Mouse (Mus musculus): ENCODE data around the gene Rbfox2.
A peak's percentile ranks its signal among the peaks of the same experiment; 100 is the strongest.
"Not testable (repeated sequence)": the region's sequence is repeated elsewhere in the genome, so short reads cannot be mapped to it uniquely, and the experiment has no call there.

Gene Rbfox2

DNA sequence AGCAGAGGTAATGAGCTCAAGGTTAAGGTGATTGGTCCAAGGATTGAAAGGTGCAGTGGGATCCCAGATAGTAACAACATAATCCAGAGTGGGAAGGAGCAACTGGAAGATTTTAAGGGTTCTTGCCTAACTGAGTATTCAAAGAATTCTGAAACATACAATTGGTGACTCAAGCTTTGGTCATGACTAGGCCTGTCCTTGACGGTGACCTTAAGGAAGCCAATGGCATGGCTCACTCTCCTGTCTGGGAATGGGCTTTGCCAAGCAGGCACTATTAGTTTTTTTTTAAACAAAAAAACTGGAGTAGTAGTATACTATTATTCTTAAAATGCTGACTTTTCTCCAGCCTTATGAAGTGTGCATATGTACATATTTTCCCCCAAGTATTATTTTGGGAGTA lies 211.6 kb downstream of the Rbfox2 start:
- no peak for DNase-seq

DNA sequence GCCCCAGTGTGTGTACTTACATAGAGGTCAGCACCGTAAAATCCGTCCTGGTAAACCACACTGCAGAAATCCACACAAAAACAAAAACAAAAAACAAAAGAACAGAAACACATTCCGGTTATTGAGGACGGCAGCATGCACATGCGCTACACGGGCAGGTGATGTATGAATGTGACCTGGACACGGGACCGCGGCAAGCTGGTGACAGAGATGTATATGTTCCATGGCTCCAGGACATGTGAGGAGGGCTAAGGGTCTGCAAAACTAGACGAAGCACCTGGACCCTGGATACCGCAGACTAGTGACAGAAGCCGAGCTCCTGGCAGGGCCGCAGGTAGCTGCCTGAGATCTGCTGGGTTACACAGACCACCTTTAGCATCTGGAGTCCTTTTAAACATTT lies 212.4 kb downstream of the Rbfox2 start:
- no peak for DNase-seq

DNA sequence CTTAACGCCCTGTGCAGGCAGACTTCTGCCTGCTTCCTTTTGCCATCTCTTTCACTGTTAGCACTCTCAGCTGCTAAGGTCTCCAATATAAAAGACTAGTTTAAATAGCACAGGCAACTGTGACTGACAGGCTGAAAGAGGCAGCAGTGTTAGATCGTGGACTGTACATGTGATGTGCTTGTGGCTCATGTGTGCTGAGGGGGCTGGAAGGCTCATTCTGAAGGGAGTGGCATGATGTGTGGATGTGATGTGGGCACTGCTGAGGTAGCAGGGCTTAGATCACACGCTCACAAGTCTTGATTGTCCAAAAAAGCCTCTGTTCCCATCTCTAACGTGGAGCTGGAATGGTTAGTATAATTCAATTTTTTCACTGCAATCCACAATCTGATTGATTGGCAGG lies 215.4 kb downstream of the Rbfox2 start:
- DNase-seq, result no peak

DNA sequence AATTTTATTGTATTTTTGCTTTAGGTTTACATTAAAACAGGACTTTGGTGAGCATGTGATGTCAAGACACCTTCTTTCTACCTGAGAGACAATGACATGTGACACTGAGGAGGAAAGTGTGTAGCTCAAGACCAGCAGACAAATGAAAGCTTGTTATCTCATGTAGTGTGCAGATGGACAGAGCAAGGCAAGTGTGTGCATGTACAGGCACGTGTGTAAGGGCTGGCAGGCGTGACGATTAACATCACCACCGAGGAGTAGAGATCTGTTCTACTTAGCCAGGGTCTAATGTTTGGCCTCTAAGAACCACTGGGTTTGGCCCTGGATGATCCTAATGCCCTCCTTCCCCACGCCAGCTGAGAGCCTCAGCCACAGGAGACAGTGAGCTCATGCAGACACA lies 216.3 kb downstream of the Rbfox2 start:
- no peak for DNase-seq

DNA sequence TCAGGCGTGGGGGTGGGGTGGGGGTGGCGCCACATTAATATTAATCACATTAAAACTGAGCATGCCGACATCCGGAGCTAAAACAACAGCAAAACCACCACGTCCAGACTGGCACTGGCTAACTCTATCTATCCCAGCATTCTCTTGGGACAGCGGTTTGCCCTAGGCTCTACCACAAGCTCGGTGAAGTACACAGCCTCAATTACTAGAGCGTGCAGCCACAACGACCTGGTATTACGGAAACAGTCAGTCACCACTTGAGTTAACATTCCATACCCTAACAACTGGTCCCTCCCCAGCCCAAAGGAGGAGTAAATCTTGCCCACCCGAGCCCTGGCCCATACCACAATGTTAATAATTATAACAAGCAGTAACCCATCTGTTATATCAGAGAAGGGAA lies 217.6 kb downstream of the Rbfox2 start:
- DNase-seq, result no peak

DNA sequence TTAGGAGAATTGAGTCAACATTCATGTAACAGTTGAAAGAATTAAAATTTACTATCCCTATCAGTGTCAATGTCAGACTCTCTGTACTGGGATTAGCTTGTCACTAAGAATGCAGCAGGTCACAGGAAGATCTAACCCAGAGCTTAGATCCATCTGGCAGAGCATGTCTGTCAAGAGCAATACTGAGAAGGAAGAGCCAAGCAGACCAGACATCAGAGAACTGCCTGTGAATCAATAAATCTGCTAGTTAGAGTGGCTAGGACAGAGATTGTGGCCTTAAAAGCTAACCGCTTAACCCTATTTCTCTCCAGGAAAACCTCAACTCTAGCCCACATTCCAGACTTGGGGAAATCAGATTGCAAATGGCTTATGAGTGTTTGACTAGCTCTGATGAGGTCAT lies 220.3 kb downstream of the Rbfox2 start:
- DNase-seq, result no peak

DNA sequence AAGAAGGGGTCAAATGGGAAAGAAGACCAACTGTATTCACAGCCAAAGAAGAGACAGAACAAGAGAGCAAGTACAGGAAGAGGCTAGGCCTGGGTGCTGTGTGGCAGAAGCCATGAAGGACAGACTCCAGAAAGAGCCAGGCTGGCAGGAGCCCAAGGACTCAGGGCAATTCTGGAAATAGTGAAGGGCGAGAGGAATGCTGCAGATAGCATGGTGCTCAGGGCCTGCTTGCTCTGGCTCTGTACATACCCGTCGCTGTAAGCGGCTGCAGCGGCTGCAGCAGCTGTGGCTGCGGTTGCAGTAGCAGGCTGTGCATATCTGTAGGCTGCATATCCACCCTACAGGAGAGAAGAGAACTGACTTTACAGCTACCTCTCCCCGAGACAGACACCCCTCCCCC lies 221.0 kb downstream of the Rbfox2 start:
- DNase-seq, result peak in 1 of 2 experiments; percentile 52

DNA sequence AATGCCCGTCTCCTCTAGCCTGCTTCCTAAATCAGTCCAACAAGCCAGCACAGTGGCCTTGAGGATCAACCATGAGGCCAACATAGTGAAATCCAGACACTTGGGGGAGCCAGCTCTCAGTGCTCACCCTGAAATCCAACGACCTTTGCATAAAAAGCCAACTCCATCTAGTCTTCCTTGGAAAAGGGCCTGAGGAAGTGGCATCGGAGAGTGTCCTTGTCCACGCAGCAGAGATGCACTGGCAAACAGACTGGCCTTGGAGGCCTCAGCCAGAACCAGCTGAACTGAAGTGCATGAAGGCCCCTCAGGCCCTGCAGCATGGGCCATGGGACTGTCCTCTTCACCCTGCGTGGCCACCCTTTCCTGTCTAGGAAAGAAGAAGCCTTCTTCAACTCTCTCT lies 225.3 kb downstream of the Rbfox2 start:
- DNase-seq, result peak; percentile 30 to 33

DNA sequence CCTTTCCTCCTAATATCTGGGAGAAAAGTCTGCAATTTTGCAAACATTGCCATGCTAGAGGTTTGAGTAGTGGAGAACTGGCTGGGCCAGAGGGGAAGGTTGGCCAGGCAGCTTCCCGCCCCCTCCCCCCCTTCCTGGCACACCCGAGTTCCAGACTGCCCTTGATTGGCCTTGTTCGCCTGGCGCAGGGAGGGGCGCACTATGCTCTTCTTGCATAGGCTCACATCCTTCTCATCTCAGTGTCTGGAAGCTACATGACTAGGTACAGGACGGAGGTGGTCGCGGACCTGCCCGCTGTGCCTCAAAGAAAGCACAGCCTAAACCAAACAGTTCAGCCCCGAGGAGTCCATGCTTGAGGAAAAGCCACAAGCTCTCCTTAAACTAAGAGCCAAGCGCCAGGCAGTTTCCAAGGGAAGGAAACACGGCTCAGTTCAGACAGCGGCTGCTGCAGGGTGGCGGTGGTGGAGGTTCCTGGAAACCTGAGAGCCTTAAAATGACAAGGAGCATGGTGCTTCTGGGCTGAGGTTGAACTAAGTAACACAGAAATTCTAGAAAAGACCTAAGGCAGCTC lies 226.0 kb downstream of the Rbfox2 start:
- peak; percentile 74 to 75 for DNase-seq

DNA sequence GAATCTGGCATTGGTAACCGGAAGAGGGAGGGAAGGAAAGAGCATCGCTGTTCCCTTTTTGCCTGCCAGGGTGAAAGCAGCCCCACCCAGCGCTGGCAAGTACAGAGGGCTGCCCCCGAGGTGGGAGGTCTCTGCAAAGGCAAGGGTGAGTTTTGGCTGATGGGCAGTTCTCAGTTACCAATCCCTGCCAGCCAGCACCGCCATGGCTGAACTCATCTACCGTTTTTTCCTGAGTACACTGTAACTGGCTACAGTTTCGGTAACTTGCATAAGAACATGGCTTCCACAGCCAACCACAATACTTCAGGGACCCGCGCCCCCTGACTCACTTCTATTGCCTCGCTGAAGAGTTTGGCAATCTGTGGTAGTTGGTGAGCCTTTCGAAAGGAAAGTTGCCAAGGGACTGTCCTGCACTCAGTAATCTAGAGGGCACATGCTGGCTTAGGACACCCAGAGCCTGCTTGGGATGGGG lies 226.9 kb downstream of the Rbfox2 start:
- peak; percentile 70 to 74 for DNase-seq

DNA sequence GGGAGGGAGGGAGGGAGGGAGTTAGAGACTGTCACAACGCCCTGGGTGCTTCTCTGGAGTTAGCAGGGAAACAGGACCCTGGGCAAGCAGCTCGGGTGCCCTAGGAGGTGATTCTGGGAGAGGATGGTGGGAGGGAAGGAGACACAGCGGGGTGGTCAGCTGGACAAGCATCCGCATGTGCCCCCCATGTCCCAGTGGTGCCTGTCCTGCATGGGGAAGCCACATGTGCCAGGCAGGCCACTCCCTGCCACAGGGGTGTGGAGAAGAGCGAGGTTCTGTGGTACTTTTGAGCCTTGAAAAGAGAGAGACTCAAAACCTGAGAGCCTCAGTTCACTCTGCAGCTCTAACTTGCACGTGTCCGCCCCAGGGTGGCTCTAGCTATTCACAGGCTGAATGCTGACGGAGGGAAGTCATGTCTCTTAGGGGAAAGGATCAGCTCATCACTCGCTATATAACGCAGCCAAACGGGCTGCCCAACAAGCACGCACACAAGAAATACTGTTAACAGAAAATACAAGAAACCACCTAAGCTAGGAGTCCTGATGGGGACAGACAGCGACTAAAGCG lies 227.5 kb downstream of the Rbfox2 start:
- DNase-seq, result peak in 1 of 2 experiments; percentile 18

DNA sequence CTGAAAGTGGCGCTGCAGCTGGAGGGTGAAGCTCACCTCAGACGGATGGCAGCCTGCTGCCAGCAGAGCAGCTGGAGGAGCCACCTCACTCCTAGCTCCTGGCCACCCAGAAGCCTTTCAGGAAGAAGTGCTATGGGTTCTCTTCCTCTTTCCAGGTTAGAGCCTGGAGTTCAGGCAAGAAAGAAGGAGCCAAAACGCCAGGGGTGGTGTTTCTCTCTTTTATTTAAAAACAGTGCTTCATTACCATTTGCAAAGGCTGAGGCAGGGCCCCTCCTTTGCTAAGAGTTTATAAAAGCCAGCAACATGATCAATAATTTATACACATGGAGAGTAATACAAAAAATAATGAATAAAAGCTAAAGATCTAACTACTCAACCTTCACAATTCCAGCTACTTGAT lies 228.0 kb downstream of the Rbfox2 start:
- DNase-seq, result no peak

DNA sequence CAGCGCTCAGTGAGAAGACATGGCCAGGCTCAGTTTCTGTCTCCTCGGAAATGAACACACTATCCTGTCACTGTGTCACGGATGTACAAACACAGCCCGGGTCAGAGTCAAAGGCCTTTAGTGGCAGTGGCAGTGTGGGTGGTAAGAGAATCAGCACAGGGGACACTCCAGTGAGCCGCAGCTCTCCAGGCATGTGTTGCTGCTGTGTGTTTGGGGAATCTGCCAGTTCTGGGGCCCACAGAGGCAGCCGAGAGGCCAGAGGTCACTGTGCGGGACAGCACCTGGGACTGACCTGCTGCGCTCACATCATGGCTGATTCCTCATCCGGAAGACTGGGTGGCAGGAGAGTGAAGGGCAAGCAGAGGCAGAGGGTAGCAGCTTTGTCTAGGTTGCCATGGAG lies 228.9 kb downstream of the Rbfox2 start:
- no peak for DNase-seq

DNA sequence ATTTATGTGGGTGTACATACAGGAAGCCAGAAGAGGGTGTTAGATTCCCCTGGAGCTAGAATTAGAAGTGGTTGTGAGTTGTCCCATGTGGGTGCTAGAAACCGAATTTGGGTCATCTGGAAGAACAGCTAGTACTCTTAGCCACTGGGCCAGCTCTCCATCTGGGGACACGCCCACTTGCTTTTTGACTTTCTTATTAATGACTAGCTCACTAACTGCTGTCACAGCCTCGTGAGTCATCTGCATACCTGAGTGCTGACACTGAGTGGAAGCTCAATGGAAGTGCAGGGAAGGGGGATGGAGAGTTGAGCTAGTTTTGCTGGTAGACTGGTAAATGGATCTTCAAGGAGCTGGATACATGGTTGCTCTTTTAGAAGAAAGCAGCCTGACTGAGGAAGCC lies 230.3 kb downstream of the Rbfox2 start:
- DNase-seq, result no peak

DNA sequence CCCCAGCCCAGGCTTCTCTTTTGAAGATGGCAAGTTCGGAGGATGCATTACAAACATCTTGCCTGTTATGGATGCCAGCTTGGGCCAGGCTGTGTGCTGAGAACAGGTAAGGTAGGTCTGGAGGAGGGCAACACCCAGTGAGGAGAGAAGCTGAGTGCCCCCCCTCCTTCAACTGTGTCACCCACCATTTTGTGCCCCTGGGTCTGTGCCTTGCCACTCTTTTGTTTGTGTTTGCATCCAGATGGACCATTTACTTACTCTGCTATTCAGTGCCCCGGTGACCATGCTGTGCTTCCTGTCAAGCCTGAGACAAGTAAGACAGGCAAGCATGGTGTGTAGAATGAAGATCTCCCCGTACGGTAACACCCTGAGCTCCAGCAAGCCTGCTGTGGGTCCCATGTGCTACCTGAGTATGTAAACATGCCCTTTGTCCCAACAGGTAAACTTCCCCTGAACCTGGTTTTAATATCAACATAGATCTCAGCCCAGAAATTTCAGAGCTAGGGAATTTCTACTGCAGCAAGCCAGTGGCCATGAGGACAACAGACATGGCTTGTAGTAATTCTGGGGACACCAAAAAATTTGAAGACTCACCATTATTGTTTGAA lies 234.1 kb downstream of the Rbfox2 start:
- no peak for DNase-seq

DNA sequence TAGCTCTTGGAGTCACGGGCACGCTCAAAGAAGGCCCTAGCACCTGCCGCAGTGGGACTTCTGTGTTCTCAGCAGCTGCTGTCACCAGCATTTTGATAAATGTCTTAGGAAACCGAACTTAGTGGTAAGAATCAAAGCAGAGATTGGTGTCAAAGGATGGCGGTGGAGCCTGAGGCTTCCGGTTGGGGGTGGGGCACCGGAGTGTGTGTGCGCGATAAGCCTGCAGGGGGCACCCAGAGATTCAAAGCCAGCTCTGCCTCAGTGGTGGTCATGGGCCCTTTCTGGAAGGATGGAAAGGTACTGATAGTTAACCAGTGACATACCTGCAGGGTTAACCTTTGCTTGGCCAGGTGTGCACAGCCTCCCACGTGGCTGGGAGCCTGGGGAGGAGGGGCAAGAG lies 235.3 kb downstream of the Rbfox2 start:
- DNase-seq, result peak; percentile 59 to 62

DNA sequence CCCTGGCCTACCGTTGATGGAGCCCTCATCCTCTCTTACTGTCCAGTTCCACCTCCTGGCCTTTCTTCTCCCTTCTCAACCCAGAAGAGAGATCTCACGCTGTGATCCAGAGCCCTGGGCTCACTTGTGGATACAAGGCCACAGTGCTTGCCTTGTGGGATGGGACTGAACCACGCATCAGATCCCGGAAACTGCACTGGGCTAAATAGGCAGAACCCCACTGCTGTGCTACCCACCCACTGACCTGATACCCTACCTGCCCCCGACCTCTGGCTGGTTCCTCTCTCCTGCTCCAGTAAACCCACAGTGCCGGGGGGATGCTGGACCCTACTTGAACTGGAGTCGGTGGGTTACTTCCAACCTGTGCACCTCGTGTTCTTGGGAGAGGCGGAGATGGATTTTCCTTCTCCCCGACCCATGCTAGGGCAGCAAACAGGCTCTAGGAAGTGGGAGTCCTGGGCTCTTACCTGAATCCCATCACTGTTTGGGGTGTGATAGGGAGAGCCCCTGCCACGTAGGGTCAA lies 236.0 kb downstream of the Rbfox2 start:
- DNase-seq, result no peak

DNA sequence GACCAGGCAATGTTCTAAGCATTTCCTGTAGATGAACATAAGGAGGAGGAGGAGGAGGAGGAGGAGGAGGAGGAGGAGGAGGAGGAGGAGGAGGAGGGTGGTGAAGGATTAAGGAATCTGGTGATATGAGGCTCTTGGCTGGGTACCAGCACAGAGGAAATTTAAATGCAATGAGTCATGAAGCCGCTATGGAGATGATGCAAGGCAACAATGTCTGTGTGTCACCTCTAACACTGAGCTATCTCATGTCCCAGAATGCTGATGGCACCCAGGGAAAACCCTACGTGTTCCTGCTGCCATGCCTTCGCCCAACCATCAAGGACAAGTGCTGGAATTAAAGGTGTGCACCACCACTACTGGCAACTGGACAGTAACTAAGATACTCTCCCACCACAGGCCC lies 237.8 kb downstream of the Rbfox2 start:
- DNase-seq, result no peak

DNA sequence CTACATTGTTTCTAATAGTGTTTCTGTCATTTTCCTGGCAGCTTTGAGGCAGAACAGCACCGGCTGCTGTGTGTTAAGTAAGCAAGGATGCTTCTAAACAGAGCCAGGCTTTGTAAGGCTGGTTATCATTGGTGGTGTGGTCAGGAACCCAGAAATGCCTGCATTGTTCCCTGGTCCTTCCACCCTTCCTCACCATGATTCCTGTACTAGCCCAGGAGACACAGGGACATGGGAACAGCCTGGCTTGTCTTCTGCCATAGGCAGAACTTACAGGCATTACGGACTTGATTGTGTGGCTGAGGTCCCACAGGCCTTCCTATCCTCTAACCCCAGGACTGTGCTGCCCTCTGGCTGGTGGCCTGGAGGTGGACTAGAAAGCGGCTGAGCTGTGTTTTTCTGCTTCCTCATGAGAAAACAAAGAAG lies 238.4 kb downstream of the Rbfox2 start:
- peak; percentile 38 to 48 for DNase-seq

DNA sequence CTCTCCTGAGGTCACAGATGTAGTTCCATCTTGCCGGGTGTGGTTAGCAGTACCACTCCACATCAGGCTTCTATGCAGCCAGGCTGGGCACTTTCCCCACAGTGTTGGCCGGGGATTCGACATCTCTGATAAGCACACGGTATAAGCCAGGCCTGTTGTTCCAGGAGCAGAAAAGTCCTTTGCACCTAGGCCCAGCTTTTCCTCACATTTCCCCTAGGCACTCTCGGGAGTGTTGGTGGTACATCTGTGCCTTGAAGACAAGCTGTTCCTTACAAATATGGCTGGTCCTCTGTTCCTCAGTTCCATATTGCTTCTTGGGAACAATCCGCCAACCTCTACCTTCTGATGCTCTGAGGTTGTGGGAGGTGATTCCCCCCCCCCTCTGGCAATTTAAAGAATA lies 240.6 kb downstream of the Rbfox2 start:
- no peak for DNase-seq

DNA sequence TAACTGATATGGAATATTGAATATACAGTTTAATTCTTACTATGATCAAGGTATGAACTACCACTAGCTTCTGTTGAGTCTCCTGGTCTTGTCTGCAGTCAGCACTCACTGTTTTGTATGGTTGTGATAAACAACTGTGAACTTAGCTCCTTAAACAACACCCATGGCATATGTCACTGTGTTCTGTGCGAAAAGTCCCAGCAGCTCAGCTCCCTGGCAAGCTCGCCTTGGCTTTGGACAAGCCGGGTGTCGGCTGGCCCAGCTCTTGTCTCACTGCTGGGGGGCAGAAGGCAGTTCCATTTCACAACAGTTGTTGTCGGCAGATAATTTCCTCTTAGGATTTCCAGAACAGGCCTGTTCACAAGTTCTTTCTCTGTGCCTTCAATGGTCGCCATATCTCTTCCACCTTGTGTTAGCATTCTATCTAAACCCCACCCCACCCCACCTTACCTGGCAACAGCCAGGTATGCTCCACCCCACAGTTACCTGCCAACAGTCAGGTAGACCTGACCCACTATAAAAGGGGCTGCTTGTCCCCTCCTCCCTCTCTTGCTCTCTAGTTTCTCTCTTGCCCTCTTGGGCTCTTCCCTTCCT lies 241.4 kb downstream of the Rbfox2 start:
- peak in 1 of 2 experiments; percentile 25 for DNase-seq

DNA sequence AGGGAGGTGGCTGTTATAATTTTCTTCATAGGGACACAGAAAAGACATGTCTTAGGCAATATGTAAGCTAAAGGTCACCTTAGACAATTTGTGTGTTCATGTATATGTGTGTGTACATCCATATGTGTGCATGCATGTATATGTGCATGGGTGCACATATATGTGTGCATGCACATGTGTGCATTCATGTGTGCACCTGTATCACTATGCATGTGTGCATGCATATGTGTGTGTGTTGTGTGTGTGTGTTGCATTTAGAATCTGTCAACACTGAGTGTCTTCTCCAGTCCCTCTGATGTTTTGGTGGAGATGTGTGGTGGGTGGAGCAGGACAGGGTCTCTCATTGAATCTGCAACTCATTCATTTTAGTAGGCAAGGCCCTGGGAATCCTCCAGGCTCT lies 244.1 kb downstream of the Rbfox2 start:
- no peak for DNase-seq

DNA sequence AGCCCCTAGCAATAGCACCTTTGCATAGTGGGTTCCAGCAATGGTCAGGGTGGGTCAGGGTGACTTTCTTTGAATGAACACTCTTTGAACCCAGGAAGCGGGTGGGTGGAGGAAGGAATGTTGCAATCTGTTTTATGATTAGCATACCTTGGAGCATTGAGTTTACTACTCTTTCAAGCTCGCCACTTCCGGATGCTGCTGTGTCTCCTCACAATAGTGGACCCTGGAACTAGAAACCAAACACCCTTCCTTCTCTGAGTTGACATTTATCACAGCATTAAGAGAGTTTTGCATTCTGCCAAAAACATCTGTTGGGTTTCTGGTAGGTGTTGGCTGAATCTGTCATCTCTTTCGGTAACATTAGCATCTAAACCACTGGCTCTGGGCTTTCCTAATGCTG lies 247.4 kb downstream of the Rbfox2 start:
- not testable (repeated sequence) for DNase-seq

DNA sequence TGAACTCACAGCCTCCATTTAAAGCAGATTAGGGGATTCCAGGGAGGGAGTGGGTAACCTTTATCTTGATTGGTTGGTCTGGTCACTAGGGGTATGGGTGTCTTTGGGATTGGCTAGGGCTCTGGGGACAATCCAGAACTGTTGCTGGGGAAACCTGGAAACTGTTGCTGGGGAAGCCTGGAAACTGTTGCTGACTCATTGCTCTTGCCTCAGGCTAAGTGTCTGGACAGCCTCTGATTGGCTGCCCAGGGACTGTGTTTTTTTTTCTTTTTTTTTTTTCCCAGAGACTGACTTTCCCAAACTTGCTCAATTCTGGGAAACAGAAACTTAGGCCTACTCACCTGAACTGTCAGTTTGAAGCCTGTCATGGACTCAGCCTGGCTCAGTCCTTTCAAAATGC lies 248.2 kb downstream of the Rbfox2 start:
- DNase-seq, result no peak

All from cerebellum, postnatal 10 days (tissue).